Mouse (Mus musculus) heart, adult 2 months (tissue): ENCODE results near the gene Xk.
"Not testable (repeated sequence)": the region's sequence is repeated elsewhere in the genome, so short reads cannot be mapped to it uniquely, and the experiment has no call there.

ENCODE experiments used
- CTCF ChIP-seq: fragments of 200-600 bp; IDR thresholded peaks from 2 replicates; pipeline ENCODE4 v1.8.1; 2022; ENCODE audit warnings: antibody characterized with exemption, mild to moderate bottlenecking, moderate library complexity
- EP300 ChIP-seq: fragments of 200-500 bp; IDR thresholded peaks from 2 replicates; pipeline ENCODE4 v1.6.1; 2011; ENCODE audit warnings: low read depth, low read length, control low read depth; ENCODE audit not compliant: insufficient read depth

GRCm38 (mm10) chrX:9327954-9328353, 55.4 kb downstream of the Xk start:
- not testable (repeated sequence) for TF ChIP-seq EP300, CTCF
